Mouse (Mus musculus): ENCODE data around the gene Pmm1.

DNA sequence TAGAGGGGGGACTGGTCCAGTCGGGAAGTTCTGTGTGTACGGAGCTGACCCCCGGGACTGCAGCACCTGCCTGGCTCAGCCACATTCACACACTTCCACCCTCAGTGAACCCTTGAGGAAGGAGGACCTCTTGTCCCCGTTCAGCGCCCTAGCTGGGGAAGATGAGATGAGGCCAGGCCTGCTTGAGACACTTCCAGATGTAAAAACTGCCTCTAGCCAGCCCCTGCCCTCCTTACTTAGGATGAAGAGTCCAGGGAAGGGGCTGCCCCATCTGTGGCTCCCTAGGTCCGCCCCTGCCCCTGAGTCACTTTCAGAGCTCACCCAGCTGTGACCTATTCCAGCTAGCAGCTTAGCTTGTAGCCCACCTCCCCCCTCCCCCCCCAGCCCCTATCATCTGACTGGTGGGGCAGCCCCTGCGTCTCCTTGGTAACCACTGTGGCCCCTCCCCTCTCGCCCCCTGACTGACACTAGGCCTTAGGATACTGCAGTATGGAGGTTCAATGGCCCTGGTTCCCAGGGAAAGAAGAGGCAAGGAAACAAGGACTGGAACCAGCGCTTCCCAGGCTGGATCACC, 17.5 kb downstream of the Pmm1 start:
- TF ChIP-seq POLR2A (IDR thresholded peaks at IDR 0.05; ENCODE audit: insufficient read depth, low read depth, low read length) (no peak), CTCF (IDR thresholded peaks at IDR 0.05; ENCODE audit: insufficient read depth, low read depth, low read length) (no peak)

Data from olfactory bulb, adult 2 months (tissue).